Mouse (Mus musculus): ENCODE results near the gene Rex1bd. TPM values are rescaled to one million over a fixed set of nuclear protein-coding genes. Genes with fewer than 3 reads are reported as not detected.

Gene Rex1bd
- polyA plus RNA-seq, 1 experiment from 2014 or later, result 115 TPM

DNA sequence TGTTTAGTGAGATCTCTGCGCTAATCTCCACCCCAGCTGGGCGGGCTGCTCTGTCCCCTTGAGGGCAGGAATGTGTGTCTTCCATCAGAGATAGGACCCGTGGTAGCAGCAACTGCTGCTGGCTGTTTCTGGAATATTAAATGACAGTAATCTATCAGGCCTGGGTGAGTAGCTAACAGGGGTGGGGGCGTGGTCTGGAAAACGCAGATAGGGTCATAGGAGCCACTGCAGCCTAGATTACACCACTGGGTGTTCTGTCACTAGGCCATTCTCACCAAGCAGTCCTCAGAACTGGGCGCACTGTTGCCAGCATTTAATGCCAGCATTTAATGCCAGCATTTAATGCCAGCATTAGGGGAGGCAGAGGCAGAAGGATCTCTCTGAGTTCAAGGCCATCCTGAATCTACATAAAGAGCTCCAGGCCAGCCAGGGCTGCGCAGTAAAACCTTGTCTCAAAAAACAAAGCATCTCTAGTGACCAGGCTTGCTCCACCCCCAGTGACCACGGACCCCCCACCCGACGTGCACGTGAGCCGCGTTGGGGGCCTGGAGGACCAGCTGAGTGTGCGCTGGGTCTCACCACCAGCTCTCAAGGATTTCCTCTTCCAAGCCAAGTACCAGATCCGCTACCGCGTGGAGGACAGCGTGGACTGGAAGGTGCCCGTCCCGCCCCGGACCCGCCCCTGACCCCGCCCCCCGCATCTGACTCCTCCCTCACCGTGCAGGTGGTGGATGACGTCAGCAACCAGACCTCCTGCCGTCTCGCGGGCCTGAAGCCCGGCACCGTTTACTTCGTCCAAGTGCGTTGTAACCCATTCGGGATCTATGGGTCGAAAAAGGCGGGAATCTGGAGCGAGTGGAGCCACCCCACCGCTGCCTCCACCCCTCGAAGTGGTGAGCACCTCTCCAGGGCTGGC lies 5.9 kb downstream of the Rex1bd start:
- Histone ChIP-seq H3K4me2 (peak overlapping the region; percentile 42), H3K36me3 (no peaks in the 10 kb centered on the region), H3K27ac (ENCODE audit: poor library complexity, severe bottlenecking) (no peak overlapping the region), H3K9ac (no peak overlapping the region), H3K9me3 (replicated peaks) (no peaks in the 10 kb centered on the region), H3K4me3 (peak overlapping the region; percentile 6; the same call in 1 of the 2 replicates), H3K27me3 (replicated peaks) (peaks cover 85% of the 10 kb centered on the region), H3K4me1 (replicated peaks) (peaks cover 39% of the 10 kb centered on the region)
- 8% methylated on average over 39 of the region's 39 CpGs for WGBS
- ATAC-seq (ENCODE audit: insufficient number of reproducible peaks, low FRiP score), result peak; percentile 37; the same call in 1 of the 2 replicates

DNA sequence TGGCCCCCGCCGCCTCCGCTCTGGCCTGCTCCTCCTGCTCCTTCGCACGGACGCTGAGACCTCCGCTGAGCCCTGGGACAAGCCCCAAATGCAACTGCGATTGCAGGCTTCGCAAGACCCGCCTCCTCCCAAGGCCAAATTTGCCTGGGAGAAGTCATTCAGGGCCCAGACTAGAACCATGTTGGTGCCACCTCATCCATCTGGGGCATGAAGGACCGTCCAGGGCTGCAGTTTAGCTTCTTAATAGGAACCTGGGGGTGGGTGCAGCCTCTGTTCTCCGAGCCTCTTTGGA lies 10.8 kb downstream of the Rex1bd start:
- peak overlapping the region; percentile 1; the same call in 1 of the 2 replicates for H3K4me3 ChIP-seq
- ATAC-seq (ENCODE audit: insufficient number of reproducible peaks, low FRiP score), result no peak
- no peak overlapping the region for H3K4me2 ChIP-seq
- peaks cover 100% of the 10 kb centered on the region for H3K27me3 ChIP-seq (replicated peaks)
- 6% methylated on average over 11 of the region's 12 CpGs for WGBS
- H3K9me3 ChIP-seq (replicated peaks), result no peaks in the 10 kb centered on the region
- no peaks in the 10 kb centered on the region for H3K36me3 ChIP-seq
- H3K27ac ChIP-seq (ENCODE audit: poor library complexity, severe bottlenecking), result no peak overlapping the region
- peaks cover 40% of the 10 kb centered on the region for H3K4me1 ChIP-seq (replicated peaks)
- no peak overlapping the region for H3K9ac ChIP-seq

DNA sequence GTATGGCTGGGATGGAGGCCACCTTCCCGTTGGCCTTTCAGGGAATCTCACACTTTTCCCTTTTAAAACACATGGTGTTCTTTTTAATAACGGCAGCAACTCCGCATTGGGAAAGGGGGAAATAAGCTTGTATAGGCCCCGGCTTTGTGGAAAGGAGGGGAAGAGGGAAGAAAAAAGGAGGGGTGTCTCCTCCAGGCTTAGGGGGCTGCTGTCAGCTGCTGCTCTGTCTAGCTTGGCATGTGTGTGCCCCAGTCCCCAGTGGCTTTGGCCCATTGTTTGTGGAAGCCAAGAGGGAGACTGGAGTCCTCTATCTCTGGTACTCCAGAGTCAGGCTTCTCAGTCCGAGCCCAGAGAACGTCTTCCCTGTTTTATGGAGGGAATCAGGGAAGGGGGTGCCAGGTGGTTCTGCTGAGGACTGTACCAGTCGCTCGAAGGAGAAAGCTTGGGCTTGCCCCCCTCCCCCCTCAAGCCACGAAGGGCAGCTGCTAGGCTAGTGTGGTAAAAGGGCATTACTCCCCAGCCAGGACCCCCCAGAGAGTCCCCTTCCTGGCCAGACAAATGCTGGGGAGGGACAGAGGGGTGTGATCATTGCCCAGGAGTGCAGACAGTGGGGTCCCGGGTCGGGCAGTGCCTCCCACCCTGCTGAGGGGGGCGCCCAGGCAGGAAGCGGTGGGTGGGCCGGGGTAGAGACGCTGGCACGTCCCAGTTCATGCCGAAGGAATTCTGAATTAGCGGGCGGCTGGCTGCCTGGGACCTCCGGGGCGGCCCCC lies 11.4 kb downstream of the Rex1bd start:
- H3K4me3 ChIP-seq, result peak overlapping the region; percentile 1; the same call in 1 of the 2 replicates
- no peak overlapping the region for H3K9ac ChIP-seq
- H3K27me3 ChIP-seq (replicated peaks), result peaks cover 100% of the 10 kb centered on the region
- H3K27ac ChIP-seq (ENCODE audit: poor library complexity, severe bottlenecking), result no peak overlapping the region
- 2% methylated on average over 14 of the region's 21 CpGs for WGBS
- no peaks in the 10 kb centered on the region for H3K36me3 ChIP-seq
- H3K9me3 ChIP-seq (replicated peaks), result no peaks in the 10 kb centered on the region
- no peak overlapping the region for H3K4me2 ChIP-seq
- no peak for ATAC-seq (ENCODE audit: insufficient number of reproducible peaks, low FRiP score)
- peaks cover 39% of the 10 kb centered on the region for H3K4me1 ChIP-seq (replicated peaks)

DNA sequence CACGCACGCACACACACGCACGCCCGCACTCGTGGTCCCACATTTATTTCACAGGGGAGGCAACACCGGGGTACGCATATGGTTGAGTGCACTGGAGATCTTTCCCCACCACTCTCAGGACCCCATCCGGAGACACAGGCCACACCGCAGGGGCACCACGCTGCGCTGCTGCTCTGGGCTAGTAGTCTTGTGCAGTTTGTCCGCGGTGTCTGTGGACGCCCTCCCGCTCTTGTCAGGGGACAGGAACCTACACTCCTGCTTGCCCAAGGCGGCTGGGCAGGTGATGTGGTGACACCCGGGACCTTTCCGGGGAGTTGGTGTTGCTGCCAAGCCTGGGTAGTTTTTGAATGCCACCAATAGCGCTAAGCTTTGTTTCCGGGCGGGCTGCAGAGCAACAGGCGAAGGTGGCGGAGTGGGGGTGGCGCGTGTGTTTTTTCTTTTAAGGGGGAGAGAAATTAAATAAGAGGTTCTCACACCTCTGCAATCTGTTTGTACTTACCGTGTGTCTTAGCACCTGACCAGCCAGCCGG lies 12.1 kb downstream of the Rex1bd start:
- Histone ChIP-seq H3K4me3 (peak overlapping the region; percentile 49), H3K4me2 (peak overlapping the region; percentile 82; the same call in 1 of the 2 replicates), H3K4me1 (replicated peaks) (peaks cover 45% of the 10 kb centered on the region), H3K36me3 (no peaks in the 10 kb centered on the region), H3K27ac (ENCODE audit: poor library complexity, severe bottlenecking) (no peak overlapping the region), H3K27me3 (replicated peaks) (peaks cover 100% of the 10 kb centered on the region), H3K9ac (no peak overlapping the region), H3K9me3 (replicated peaks) (no peaks in the 10 kb centered on the region)
- WGBS, result 2% methylated on average over 28 of the region's 28 CpGs
- ATAC-seq (ENCODE audit: insufficient number of reproducible peaks, low FRiP score), result no peak

DNA sequence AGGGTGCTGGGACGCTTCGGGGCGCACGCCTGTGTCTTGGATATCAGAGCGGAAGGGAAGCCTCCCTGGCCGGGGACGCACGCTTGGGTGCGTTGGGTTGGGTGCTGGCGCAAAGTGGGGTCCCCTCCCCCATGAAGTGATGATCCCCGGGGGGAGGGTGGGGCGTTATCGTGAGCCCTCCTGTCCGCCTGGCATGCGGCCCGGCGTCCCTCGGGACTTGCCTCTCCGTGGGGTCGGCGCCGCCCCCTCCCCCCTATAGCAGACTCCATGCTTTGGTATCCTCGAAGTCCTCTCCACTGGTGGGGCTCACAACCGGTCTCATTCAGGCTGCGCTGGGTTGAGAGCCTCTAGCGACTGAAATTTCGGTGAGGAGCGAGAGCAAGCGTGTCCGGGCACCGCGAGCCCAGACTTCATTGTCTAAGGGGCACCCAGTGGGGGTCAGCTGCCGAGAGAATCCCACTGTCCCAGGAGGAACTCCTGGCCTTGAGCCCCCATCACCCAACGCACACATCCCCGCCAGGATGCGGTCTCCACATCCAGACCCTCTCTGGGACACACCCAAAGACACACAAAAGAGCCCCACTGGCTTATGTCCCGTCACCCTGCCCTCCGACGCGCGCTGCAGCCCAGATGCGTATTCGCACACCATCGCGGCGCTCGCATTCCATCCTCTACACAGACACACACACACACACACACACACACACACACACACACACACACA lies 12.7 kb downstream of the Rex1bd start:
- no peak overlapping the region for H3K27ac ChIP-seq (ENCODE audit: poor library complexity, severe bottlenecking)
- peak overlapping the region; percentile 82 for H3K4me2 ChIP-seq
- no peaks in the 10 kb centered on the region for H3K36me3 ChIP-seq
- H3K4me1 ChIP-seq (replicated peaks), result peaks cover 51% of the 10 kb centered on the region
- peaks cover 100% of the 10 kb centered on the region for H3K27me3 ChIP-seq (replicated peaks)
- peak overlapping the region; percentile 49 for H3K4me3 ChIP-seq
- no peak for ATAC-seq (ENCODE audit: insufficient number of reproducible peaks, low FRiP score)
- no peaks in the 10 kb centered on the region for H3K9me3 ChIP-seq (replicated peaks)
- WGBS, result 1% methylated on average over 47 of the region's 47 CpGs
- no peak overlapping the region for H3K9ac ChIP-seq

DNA sequence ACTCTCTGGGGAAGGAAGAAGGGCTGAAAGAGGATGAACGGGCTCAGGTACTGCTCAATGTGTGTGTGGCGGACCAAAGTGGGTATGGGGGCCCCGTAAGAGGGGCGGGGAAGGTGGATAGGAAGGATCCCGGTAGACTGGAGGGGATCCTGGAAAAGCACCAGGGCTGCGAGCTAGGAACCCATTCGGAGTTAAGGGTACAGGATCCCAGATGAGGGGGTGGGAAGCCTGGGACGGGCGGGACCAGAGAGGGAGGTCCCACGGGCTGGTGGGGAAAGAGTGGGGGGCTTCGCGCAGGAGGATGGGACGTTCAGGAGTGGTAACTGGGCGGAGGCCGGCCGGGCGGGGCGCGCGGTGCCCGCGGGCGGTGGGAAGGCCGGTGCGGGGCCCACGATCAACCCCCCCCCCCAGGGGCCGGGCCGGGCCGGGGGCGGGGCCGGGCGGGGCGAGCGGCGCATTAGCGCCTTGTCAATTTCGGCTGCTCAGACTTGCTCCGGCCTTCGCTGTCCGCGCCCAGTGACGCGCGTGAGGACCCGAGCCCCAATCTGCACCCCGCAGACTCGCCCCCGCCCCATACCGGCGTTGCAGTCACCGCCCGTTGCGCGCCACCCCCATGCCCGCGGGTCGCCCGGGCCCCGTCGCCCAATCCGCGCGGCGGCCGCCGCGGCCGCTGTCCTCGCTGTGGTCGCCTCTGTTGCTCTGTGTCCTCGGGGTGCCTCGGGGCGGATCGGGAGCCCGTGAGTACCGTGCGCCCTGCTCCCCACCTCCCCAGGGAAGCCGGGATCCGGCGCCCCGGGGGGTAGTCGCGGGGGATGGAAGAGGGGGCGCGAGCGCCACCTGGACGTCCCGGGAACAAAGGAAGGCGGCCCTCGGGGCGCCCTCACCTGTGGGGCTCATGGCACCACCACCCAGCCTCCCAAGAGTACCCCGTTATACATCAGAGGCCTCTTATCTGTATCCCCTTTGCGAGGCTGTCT lies 13.6 kb downstream of the Rex1bd start, which contains the start of gene Crlf1:
Gene Crlf1, plus strand, starts transcription at position 495 of the 977 bp plus-strand sequence.
- Histone ChIP-seq H3K4me2 (peak within 1 kb of the TSS; percentile 82), H3K27ac (ENCODE audit: poor library complexity, severe bottlenecking) (no peak within 1 kb of the TSS), H3K4me3 (peak within 1 kb of the TSS; percentile 49), H3K9ac (peak within 1 kb of the TSS; percentile 53), H3K9me3 (replicated peaks) (no peaks in the 10 kb centered on the region), H3K4me1 (replicated peaks) (peaks cover 60% of the 10 kb centered on the region), H3K27me3 (replicated peaks) (peaks cover 100% of the 10 kb centered on the region), H3K36me3 (no peaks in the 10 kb centered on the region)
- under 1% methylated on average over 72 of the region's 93 CpGs for WGBS
- 0 out of 2 replicates have a peak, but pooled peaks have one; percentile 7 for ATAC-seq (ENCODE audit: insufficient number of reproducible peaks, low FRiP score)

DNA sequence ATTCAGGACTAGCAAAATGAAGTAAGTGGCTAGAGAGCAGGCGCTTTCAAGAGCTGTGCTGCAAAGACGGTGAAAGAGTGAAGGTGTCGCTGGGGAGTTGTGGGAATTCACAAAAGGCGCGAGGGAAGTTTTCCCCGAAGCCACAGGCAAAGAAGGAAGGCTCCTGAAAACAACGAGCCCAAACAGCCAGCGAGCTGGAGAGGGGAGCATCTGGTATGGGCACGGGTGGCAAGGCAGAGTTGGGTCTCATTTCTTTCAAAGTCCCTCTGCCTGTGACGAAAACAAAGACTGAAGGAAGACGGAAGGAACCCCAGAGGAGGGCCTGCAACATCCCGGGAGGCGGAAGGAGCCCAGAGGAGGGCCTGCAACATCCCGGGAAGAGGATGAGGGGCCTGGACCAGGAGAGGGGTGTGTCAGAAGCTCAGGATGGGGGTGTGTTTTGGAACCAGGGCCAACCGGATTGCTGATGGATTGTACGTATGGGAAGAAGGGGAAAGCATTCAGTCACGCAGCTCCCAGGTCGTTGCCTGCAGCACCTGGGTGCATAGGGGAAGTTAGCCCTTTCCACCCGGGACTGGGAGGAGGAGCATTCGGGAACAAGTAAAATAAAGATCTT lies 15.6 kb downstream of the Rex1bd start:
- Histone ChIP-seq H3K4me3 (no peak overlapping the region), H3K27me3 (replicated peaks) (peaks cover 100% of the 10 kb centered on the region), H3K4me2 (no peak overlapping the region), H3K9me3 (replicated peaks) (no peaks in the 10 kb centered on the region), H3K36me3 (no peaks in the 10 kb centered on the region), H3K4me1 (replicated peaks) (peaks cover 68% of the 10 kb centered on the region), H3K9ac (no peak overlapping the region), H3K27ac (ENCODE audit: poor library complexity, severe bottlenecking) (no peak overlapping the region)
- 3% methylated on average over 20 of the region's 20 CpGs for WGBS
- no peak for ATAC-seq (ENCODE audit: insufficient number of reproducible peaks, low FRiP score)

DNA sequence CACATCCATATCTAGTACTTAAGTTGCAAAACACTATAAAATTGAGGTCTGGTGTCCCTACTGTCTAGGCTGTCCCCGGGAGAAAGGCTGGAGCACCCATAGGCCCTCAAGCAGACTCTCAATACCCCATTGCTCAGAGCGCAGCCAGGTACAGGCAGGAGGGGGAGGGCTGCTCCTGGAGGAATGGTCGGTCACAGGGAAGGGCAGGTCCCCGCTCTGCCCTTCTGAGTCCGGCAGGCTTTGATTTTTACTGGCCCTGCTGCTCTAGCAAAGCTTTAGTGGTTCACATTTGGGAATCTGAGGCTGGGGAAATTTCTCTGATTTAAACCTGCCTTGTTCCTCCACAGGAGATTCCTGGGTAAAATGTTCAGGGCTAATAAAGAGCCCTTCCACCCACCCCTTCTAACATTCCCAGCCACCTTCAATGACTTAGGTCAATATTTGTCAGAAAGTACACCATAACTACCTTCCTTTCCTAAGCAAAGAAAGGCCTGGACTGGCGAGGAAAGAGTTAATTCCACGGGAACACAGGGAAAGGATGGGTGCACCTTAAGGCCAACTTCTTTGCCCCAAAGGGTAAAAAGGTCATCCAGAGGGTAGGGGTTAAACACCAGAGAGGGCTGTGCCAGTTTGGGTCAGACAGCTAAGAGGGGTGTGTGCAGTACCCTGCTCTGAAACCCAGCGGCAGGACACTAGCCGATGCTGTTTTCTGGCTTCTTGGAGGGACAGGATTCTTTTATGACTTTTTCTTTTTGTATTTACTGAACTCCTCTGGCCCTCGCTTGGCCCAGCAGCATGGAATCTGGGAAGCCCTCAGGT lies 16.3 kb downstream of the Rex1bd start:
- Histone ChIP-seq H3K27me3 (replicated peaks) (peaks cover 100% of the 10 kb centered on the region), H3K9me3 (replicated peaks) (no peaks in the 10 kb centered on the region), H3K4me2 (no peak overlapping the region), H3K4me3 (peak overlapping the region; percentile 44; the same call in 1 of the 2 replicates), H3K4me1 (replicated peaks) (peaks cover 63% of the 10 kb centered on the region), H3K9ac (no peak overlapping the region), H3K27ac (ENCODE audit: poor library complexity, severe bottlenecking) (no peak overlapping the region), H3K36me3 (no peaks in the 10 kb centered on the region)
- no peak for ATAC-seq (ENCODE audit: insufficient number of reproducible peaks, low FRiP score)
- WGBS, result 13% methylated on average over 10 of the region's 10 CpGs

DNA sequence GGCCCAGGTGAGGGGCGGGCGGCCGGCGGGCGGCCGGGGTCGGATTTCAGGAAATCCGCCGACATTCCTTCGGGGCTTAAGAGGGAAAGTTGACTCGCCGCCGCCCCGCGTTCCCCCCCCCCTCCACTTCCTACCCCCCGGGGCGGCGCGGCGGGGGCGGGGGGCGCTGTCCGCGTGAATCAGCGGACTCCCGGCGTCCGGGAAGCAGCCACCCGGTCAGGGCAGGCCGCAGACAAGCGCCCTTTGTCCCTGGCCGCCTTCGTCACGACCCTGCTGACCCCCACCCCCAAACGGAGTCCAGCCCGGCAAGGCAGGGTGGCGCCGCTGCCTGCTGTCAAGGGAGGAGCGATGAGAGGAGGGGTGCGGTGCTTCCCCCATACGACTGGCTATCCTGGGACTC lies 17.0 kb downstream of the Rex1bd start:
- H3K9ac ChIP-seq, result peak overlapping the region; percentile 55
- H3K36me3 ChIP-seq, result no peaks in the 10 kb centered on the region
- no peak for ATAC-seq (ENCODE audit: insufficient number of reproducible peaks, low FRiP score)
- peak overlapping the region; percentile 63 for H3K4me2 ChIP-seq
- H3K27me3 ChIP-seq (replicated peaks), result peaks cover 100% of the 10 kb centered on the region
- H3K4me1 ChIP-seq (replicated peaks), result peaks cover 62% of the 10 kb centered on the region
- under 1% methylated on average over 22 of the region's 41 CpGs for WGBS
- peak overlapping the region; percentile 44 for H3K4me3 ChIP-seq
- no peaks in the 10 kb centered on the region for H3K9me3 ChIP-seq (replicated peaks)
- H3K27ac ChIP-seq (ENCODE audit: poor library complexity, severe bottlenecking), result no peak overlapping the region

All from heart, embryonic 12.5 days (tissue).